Mouse (Mus musculus) cerebellum, adult 2 months (tissue): ENCODE measurements at regions not wholly inside any gene's neighbourhood (a gene's known extent, or its start where the extent isn't known, plus 50 kb on each side); places are given as distances from the start of the nearest gene placed in this dataset.

Experiments used
- CTCF ChIP-seq: fragments of 200-500 bp; IDR thresholded peaks from 2 replicates; pipeline ENCODE4 v1.5.1; 2011; ENCODE audit warnings: low read depth, mild to moderate bottlenecking, control low read depth, low read length, moderate library complexity, borderline replicate concordance; ENCODE audit not compliant: insufficient read depth
- POLR2A ChIP-seq: fragments of 200-500 bp; IDR thresholded peaks from 2 replicates; pipeline ENCODE4 v1.6.1; 2011; ENCODE audit warnings: low read length, control low read depth, borderline replicate concordance; ENCODE audit not compliant: insufficient read depth

GRCm38 (mm10) chr13:101096856-101097255 lies 263.6 kb upstream of the Slc30a5 start:
- TF ChIP-seq CTCF, result no peak
- TF ChIP-seq POLR2A, result no peak
